Mouse (Mus musculus) MN1 (cell line): ENCODE data around the gene Itgam.
"Not testable (repeated sequence)": the region's sequence is repeated elsewhere in the genome, so short reads cannot be mapped to it uniquely, and the experiment has no call there.

ENCODE experiments used
- DNase-seq: peaks from one replicate; pipeline ENCODE4 v3.0.0-alpha.2; 2016; ENCODE audit warnings: low spot score

The Itgam gene

GRCm38 (mm10) chr7:128132148-128132547 lies 69.7 kb downstream of the Itgam start:
- DNase-seq: no peak

GRCm38 (mm10) chr7:128133596-128133995 lies 71.2 kb downstream of the Itgam start:
- DNase-seq: no peak

- DNase-seq: no peak
Measured at GRCm38 (mm10) chr7:128136927-128137326, 74.5 kb downstream of the Itgam start.

- no peak for DNase-seq
Measured at GRCm38 (mm10) chr7:128139611-128140010, 77.2 kb downstream of the Itgam start.

- DNase-seq: no peak
Measured at GRCm38 (mm10) chr7:128150970-128151369, 88.5 kb downstream of the Itgam start.

GRCm38 (mm10) chr7:128154076-128154475 lies 91.6 kb downstream of the Itgam start, which contains the start of gene Itgad:
TSS of gene Itgad (plus strand) at chr7:128154376.
- no peak for DNase-seq

- no peak for DNase-seq
Measured at GRCm38 (mm10) chr7:128154924-128155323, 92.5 kb downstream of the Itgam start.

GRCm38 (mm10) chr7:128158688-128159354 lies 96.4 kb downstream of the Itgam start:
- not testable (repeated sequence) for DNase-seq

GRCm38 (mm10) chr7:128164001-128164400 lies 101.6 kb downstream of the Itgam start:
- DNase-seq: no peak

GRCm38 (mm10) chr7:128166391-128166790 lies 104.0 kb downstream of the Itgam start:
- no peak for DNase-seq
